Mouse (Mus musculus) CD4-positive, CD25-positive, alpha-beta regulatory T cell, adult 4 months (primary cell): Measurements from ENCODE around the gene Cul9. TPM values are rescaled to one million over a fixed set of nuclear protein-coding genes. Genes with fewer than 3 reads are reported as not detected.
"Not testable (repeated sequence)": the region's sequence is repeated elsewhere in the genome, so short reads cannot be mapped to it uniquely, and the experiment has no call there.

Source experiments
- ATAC-seq: one replicate; pipeline ENCODE4 v1.8.0; 2017
- polyA plus RNA-seq, 2 experiments: library from polyadenylated mRNA; unstranded; fragments of 100-300 nt; shearing (Covaris generic); gene quantifications; one replicate each; pipeline ENCODE4 v1.2.1; 2017

Cul9 gene
- polyA plus RNA-seq, 2 experiments from 2014 or later: 4.2 to 5.6 TPM

- ATAC-seq: no peak
Measured at GRCm38 (mm10) chr17:46497956-46498355, 48.2 kb downstream of the Cul9 start.

GRCm38 (mm10) chr17:46496623-46497434 lies 49.4 kb downstream of the Cul9 start, which contains the start of gene Dnph1:
Gene Dnph1, plus strand, starts transcription at chr17:46496711.
- ATAC-seq: peak; percentile 90

GRCm38 (mm10) chr17:46496081-46496480 lies 50.1 kb downstream of the Cul9 start:
- not testable (repeated sequence) for ATAC-seq

DNA sequence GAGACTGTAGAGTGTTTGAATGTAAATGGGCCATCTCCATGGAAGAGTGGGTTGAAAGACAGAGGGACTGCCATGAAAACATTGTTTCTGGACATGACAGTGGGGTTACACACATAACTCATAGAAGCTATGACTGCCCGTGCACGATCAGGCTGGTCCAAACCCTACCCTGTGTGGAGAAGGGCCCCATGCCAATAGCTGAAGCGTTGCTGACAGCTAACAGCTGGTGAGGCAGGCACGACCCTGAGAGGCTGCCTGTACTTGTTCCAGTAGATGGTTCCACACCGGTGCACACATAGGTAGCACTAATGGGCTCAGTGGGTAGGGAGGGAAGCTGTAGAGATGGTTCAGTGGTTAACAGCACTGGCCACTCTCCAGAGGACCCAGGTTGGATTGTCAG lies 50.7 kb downstream of the Cul9 start:
- ATAC-seq: no peak

GRCm38 (mm10) chr17:46487431-46487830 lies 58.8 kb downstream of the Cul9 start, which contains the start of gene Ttbk1:
Gene Ttbk1, minus strand, starts transcription at chr17:46487675.
- ATAC-seq: peak; percentile 53

- no peak for ATAC-seq
Measured at GRCm38 (mm10) chr17:46486995-46487394, 59.2 kb downstream of the Cul9 start.

- peak; percentile 32 for ATAC-seq
Measured at GRCm38 (mm10) chr17:46484461-46484875, 61.7 kb downstream of the Cul9 start.

- peak; percentile 24 for ATAC-seq
Measured at GRCm38 (mm10) chr17:46484021-46484431, 62.2 kb downstream of the Cul9 start.

DNA sequence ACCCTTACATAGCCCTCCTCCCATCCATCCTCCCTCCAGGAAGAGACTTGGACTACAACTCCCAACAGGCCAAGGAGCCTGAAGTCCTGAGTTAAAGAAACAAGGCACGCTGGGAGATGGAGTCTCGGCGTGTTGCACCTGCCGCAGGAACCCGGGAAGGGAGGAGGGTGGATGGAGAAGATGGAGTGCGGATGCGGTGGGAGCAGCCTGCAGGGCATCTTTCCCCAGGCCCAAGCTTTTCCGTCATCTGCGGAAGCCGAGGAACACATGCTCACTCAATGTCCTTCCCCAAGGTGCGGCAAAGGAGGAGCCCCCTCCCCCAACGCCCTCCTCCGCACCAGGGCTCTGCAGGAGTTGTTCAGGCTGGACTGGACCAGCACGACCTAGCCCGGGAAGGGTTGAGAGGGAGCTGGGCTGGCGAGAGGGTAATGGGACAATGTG lies 62.6 kb downstream of the Cul9 start:
- ATAC-seq: peak; percentile 50

- no peak for ATAC-seq
Measured at GRCm38 (mm10) chr17:46477286-46477685, 68.9 kb downstream of the Cul9 start.

GRCm38 (mm10) chr17:46476601-46477000 lies 69.6 kb downstream of the Cul9 start:
- no peak for ATAC-seq

- no peak for ATAC-seq
Measured at GRCm38 (mm10) chr17:46467830-46468229, 78.4 kb downstream of the Cul9 start.

- no peak for ATAC-seq
Measured at GRCm38 (mm10) chr17:46462226-46462625, 84.0 kb downstream of the Cul9 start.

- ATAC-seq: no peak
Measured at GRCm38 (mm10) chr17:46461347-46461746, 84.8 kb downstream of the Cul9 start.

DNA sequence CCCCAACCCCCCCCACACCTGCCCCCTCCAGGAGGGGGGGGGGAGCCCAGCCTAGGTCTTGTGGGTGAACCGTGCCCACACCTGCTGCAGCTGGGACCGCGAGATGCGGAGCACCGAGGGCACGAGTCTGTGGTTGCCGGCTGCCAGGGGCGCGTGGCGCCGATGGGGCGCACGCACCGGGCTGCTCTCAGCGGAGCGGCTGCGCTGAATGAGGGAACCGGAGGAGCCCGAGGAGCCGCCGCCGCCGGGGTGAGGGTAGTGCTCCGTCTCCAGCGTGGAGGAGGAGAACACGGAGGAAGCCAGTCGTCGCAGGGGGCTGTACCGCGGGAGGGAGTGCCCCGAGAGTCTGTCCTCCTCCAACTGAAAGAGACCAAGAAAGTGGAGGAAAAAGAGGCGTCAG lies 85.5 kb downstream of the Cul9 start:
- ATAC-seq: no peak

- no peak for ATAC-seq
Measured at GRCm38 (mm10) chr17:46458439-46458838, 87.7 kb downstream of the Cul9 start.

GRCm38 (mm10) chr17:46457791-46458190 lies 88.4 kb downstream of the Cul9 start:
- no peak for ATAC-seq

DNA sequence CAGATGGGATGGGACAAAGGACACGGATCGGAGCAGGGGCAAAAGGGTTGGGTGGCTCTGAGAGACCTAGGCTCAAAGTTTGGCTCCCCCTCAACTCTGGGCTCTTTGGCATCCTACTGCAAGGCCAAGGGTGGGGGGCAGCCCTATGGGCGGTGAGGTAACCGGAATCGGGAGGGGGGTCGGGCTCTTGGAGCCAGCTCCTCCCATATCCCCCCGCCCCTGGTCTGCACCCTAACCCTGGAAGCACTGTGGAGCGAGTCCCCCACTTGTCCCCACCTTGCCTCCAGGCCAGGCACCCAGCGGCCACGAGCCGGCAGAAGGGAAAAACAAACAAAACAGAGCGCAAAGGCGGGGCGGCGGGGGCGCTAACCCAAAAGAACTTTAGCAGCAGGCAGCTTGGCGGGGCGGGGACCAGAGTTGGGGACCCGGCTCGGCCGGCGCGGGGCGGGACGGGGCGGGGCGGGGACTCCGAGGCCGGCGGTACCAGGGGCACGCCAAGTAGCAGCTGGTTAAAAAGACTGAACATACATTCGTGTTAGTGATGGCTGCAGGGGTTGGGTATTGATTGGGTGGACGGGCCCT lies 91.0 kb downstream of the Cul9 start:
- ATAC-seq: no peak

- ATAC-seq: no peak
Measured at GRCm38 (mm10) chr17:46454539-46454938, 91.6 kb downstream of the Cul9 start.

DNA sequence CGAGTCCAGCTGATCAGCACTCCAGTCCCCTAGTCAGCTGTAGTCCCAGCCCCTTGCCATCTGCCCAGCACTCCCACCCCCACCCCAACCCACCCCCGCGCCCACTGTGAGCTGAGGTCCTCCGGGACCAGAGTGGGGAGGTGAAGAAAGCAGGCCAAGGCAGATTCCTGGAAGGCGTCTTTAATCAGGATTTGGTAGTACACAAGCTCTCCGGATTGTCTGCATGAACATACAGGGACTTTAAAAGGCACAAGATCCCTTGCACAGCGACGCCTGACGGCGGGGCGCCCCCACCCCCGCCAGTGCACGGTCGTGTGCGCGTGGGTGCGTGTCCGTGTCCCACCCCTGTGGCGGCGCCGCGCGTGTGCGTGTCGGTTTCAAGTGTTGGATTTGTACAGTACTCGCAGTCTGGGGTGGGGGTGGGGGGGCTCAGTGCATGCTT lies 92.2 kb downstream of the Cul9 start:
- ATAC-seq: no peak

DNA sequence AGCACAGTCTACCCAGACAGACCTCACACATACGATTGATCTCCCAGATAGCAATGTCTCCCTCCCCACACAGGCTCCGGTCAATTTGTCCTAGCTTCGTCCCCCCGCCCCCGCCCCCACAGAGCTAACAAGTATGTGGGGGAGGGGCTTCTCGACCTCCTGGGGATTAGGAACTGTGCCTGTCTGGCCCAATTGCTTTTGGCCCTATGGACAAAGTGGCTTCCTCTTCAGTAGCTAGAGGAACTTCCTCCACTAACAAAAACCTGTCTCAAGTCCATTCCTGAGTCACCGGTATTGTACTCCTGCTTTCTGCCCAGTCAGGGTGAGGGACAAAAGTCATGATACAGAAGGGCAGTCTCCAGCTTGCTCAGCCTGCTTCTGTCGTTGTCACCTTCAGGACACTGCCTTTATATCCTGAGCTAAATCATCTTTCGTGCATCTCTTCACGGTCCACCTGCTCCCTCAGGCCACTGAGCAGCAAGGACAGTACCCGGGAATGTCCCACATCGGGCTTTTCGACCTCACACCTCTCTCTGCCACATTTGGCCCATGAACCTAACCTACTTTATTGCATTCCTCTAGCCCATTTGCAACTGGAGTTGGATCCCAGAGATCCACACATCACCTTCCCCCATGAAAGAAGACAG lies 92.8 kb downstream of the Cul9 start:
- ATAC-seq: no peak

DNA sequence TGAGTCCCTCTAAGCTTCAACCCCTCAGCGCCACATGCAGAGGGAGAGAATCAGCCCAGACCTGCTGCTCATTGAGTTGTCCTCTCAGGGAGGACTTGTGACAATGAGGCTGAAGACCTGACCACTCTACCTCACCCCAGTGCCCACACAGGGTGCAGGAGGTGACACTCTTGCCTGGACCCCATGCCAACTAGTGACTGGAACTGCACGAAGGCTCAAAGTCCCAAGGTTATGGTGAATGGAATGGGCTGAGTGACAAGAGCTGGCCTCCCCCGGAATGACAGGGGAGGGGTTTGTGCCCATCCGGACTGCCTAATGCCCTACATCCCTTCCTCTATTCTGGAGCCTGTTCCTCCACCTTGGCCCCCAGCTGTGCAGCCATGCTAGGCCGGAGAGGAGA lies 93.5 kb downstream of the Cul9 start:
- ATAC-seq: no peak
